8 mouse cellular contexts compared by ENCODE assay signal in the genomic region with DNA sequence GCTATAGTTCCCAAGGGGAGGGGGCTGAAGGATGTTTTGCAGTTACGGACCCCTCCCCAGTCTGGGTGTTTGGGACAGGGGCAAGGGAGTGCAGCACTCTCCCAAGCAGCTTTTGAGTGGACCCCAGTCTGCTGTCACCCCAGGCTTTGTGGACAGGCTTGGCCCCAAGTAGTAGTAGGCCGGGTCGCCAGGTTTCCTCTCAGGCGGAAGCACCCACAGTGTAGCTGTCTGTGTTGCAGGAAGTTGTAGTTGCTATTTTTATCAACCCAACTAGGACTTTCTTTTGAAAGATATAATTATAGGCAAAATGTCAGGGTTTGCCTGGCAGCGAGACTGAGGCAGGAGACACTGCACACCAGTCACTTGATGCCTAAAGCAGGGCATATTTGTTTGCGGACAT. TPM values are rescaled to one million over a fixed set of nuclear protein-coding genes. Genes with fewer than 3 reads are reported as not detected.
A peak's percentile ranks its signal among the peaks of the same experiment; 100 is the strongest.
DNase-seq lines count a peak whose midpoint lies in the region; TF ChIP-seq lines count a peak whose summit lies in the region.

No protein-coding gene starts in this region.

- no peaks in the 10 kb centered on the region for H3K27me3 ChIP-seq in kidney, adult 2 months (replicated peaks; ENCODE audit: control insufficient read depth, insufficient read depth, low read length)

- no peaks in the 10 kb centered on the region for H3K36me3 ChIP-seq in kidney, adult 2 months (ENCODE audit: control insufficient read depth, insufficient read depth, low read length)

- TF ChIP-seq CTCF in cortical plate, adult 2 months (IDR thresholded peaks at IDR 0.05; ENCODE audit: extremely low read depth, insufficient read depth, low read length): no peak
- TF ChIP-seq CTCF in kidney, adult 2 months (conservative IDR thresholded peaks at IDR 0.05; ENCODE audit: insufficient read depth, insufficient read length, low read depth, low read length): no peak

- no peak overlapping the region for H3K4me3 ChIP-seq in cortical plate, adult 2 months (ENCODE audit: insufficient read depth, low read length)
- H3K4me3 ChIP-seq in kidney, adult 2 months (ENCODE audit: insufficient read depth, low read depth, low read length): no peak overlapping the region

- DNase-seq in layer of hippocampus, adult 9-11 months: peak; percentile 36
- DNase-seq in layer of hippocampus, adult 11-12 months (ENCODE audit: low spot score): no peak
- DNase-seq in induced T-regulatory cell, adult 2 months (ENCODE audit: low read depth): peak; percentile 47
- DNase-seq in naive thymus-derived CD4-positive, alpha-beta T cell, adult 2 months (ENCODE audit: low read depth): peak; percentile 43
- no peak for DNase-seq in kidney, adult 2 months
- no peak for DNase-seq in urinary bladder, postnatal 10 days (ENCODE audit: low spot score)
- no peak for DNase-seq in testis, postnatal 10 days (ENCODE audit: low spot score)

- H3K27ac ChIP-seq in cortical plate, adult 2 months (ENCODE audit: insufficient read depth, low read length): peak overlapping the region; percentile 25; the same call in 1 of the 2 replicates
- H3K27ac ChIP-seq in kidney, adult 2 months (ENCODE audit: insufficient read depth, low read depth, low read length): no peak overlapping the region

- TF ChIP-seq POLR2A in cortical plate, adult 2 months (IDR thresholded peaks at IDR 0.05; ENCODE audit: extremely low read depth, insufficient read depth, low read length): no peak
- TF ChIP-seq POLR2A in kidney, adult 2 months (IDR thresholded peaks at IDR 0.05; ENCODE audit: low read depth, low read length): no peak

- peaks cover 6% of the 10 kb centered on the region for H3K4me1 ChIP-seq in cortical plate, adult 2 months (ENCODE audit: control insufficient read depth, insufficient read depth, low read length)
- peaks cover 29% of the 10 kb centered on the region for H3K4me1 ChIP-seq in kidney, adult 2 months (ENCODE audit: control insufficient read depth, insufficient read depth, low read length)

- 62% methylated on average over 6 of the region's 6 CpGs for WGBS in kidney, adult 2 months

RNA-seq across cellular contexts. Expression of a gene that starts 6.9 kb away (rescaled TPM):
- polyA plus RNA-seq in cortical plate, adult 2 months (2012; rRNA removed): 7.8 and 8.0 TPM in 2 replicates
- polyA plus RNA-seq in kidney, adult 2 months (2012; rRNA removed): 11.7 and 11.8 TPM in 2 replicates

Comparison
In these comparisons a context has a peak if more than half of its experiments do, and no peak if none do; other contexts are left out.
1. DNase-seq: peak in layer of hippocampus, adult 9-11 months (single experiment), induced T-regulatory cell, adult 2 months (single experiment) and naive thymus-derived CD4-positive, alpha-beta T cell, adult 2 months (single experiment); none in layer of hippocampus, adult 11-12 months (single experiment), kidney, adult 2 months (single experiment), urinary bladder, postnatal 10 days (single experiment) and testis, postnatal 10 days (single experiment).